1 mouse cellular context compared by ENCODE assay signal in the genomic region with DNA sequence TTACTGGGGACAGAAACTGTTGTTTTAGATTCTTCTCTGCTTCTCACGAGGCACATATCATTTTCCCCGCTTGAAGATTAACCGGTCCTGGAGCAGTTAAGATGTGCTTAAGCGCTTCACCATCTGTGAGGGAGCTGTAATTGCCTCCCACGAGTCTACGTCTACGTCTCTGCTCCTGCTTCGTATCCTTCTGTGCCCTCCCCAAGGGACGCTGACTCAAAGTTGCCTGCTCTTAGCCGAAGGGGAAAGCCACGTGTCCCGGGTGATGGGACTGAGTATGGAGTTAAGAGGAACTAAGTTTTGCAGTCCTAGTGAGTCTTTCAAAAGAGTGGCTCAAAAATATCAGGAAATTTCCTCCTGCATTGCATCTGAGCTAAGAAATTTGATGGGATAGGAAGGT.
TF ChIP-seq lines count a peak whose summit lies in the region.

No protein-coding gene starts in this region.

TF ChIP-seq in CH12.LX, 34 proteins besides CTCF, POLR2A, EP300 and RAD21 (continued from another document):
- TF ChIP-seq ZKSCAN1 (IDR thresholded peaks at IDR 0.05; ENCODE audit: borderline replicate concordance, low read depth, low read length) (no peak), SMC3 (IDR thresholded peaks at IDR 0.05; ENCODE audit: low read depth, low read length) (no peak), JUND (conservative IDR thresholded peaks at IDR 0.05; ENCODE audit: low read depth, low read length) (no peak; the same call in 1 of the 2 replicates), NRF1 (IDR thresholded peaks at IDR 0.05; ENCODE audit: low read depth, low read length) (no peak), TBP (conservative IDR thresholded peaks at IDR 0.05; ENCODE audit: low read depth, low read length) (no peak)
